Mouse (Mus musculus) brain, adult 2 months (tissue): ENCODE results near the gene Rnf180.
"Not testable (repeated sequence)": the region's sequence is repeated elsewhere in the genome, so short reads cannot be mapped to it uniquely, and the experiment has no call there.

Source experiments
- DNase-seq: peaks from one replicate; pipeline ENCODE4 v3.0.0; 2011; ENCODE audit warnings: low read depth, low spot score

The Rnf180 gene

DNA sequence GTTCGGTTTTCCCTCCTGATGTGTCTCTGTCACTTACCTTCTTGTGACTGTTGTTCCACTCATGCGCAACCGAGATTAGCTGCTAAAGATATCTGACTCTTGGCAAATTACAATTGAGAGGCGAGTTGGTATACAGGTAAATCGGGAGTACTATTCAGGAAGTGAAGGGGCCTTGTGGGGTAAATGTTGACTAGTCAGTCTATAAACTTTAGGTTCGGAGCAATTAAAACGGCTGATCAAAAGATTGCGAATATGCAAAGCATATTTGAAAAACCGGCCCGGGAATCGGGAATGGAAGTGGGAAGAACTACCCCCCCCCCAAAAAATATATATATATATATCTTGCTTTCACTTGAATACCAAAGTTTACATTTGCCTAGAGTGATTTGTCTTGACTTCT is at the start of gene Rnf180:
Gene Rnf180, minus strand, starts transcription at position 101 of the 400 bp plus-strand sequence.
- no peak for DNase-seq

DNA sequence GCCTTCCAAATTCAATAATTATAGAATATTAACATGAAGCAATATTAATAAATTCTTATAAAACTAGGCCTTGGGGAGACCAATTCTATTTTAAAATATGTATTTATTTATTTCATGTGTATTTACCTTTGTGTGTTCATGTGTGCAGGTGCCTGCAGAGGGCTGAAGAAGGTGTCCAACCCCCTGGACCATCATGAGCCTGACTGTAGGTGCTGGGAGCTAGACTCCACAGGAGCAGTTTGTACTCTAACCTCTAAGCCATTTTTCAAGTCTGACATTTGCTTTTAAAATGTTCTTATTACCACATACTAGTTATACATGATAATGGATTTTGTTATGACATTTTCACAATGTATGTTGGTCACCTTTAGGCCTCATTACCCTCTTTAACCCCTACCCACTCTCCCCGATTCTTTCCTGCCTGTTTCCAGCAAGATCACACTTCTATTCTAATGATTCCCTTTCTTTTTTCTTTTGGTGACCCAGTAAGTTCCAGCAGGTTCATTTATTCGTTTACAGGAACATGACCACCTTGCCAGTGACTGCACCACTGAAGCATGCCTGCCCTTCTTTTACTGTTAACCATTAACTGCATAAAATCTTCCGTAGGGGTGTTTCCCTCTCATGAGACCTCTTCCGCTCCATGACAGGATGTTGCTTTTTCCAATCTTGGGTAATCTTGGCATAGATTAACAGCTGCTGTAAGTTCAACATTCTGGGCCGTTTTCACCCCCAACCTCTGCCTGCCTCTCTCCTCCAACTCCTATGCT is 36.8 kb upstream of the Rnf180 start:
- no peak for DNase-seq

DNA sequence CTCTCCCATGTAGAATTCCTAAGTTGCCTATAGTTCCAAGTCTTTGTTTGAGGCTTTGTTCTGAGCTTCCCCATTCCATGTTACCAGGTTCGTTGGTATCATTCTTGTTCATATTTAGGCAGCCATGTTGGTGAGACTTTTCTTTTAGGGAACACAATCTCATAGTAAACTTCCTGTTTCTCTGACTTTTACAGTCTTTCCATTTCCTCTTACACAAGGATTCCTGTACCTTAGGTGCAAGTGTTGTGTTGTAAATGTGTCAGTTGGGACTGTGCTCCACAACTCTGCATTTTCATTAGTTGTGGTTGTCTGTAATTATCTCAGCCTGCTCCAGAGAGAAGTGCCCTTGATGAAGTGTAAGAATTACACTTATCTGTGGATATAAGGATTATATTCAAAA is 32.3 kb upstream of the Rnf180 start:
- no peak for DNase-seq

DNA sequence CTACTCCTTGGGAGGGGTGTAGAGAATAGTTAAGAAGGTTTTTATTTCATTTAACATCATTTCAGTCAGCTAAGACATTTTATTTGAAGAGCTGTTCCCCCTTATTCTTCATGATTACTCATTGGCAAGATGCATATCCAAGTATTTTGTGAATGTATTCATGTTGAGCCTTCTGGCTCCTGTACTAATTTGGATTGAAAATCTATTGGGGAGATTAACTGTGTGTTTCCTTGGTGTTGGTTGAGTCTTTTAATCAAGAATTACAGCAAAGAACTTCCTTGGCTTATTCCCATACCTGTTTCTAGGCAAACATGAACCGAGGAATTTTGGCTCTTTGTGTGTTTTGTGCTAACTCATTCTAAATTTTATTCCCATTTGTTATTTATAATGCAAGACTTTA is 22.3 kb upstream of the Rnf180 start:
- DNase-seq = no peak

DNA sequence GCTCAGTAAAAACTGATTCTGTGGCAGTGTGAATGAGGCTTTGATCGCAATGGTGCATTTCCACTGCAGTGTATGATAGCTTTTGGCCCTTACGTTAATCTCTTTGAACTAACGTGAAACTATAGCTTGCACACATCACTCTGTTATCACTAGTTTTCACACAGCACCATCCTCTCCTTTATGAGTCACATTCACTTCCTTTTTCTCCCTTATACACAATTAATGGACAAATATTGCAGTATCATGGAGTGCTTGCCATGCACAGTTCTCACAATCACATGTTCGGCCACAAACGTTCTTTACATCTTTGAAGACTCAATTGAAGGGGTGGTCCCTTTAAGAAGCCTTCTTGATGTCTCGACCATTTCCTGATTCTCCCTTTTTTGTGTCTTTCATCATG is 21.4 kb upstream of the Rnf180 start:
- DNase-seq = no peak

DNA sequence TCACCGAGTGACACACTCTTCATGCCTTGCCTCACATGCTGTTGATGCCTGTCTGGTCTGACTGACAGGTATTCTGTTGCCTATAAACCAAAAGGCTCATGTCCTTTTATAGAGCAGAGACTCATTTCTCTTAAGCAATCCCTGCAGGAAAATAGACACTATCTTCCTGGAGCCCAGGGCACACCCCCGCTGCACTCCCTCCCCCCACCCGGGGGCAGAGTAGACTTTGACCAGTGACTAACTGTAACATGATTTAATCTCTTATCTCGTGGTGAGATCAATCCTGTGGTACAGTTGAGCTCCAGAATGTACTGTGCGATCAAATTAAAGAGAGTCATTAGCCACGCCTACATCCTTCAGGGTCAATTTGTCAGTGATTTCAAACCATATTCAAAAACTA is 18.1 kb upstream of the Rnf180 start:
- no peak for DNase-seq

DNA sequence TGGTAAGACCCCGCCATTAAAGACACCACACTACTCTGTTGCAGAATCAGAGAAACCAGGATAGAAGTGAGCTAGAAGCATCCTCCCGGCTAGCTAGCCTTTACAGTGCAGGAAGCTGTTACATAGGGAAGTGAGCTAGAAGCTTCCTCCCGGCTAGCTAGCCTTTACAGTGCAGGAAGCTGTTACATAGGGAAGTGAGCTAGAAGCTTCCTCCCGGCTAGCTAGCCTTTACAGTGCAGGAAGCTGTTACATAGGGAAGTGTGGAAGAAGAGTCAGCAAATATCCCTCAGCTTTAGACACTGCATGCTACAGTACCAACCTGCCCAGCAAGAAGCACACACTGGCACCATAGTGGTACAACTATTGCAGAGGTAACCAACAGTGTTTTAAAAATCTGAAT is 15.9 kb upstream of the Rnf180 start:
- not testable (repeated sequence) for DNase-seq

DNA sequence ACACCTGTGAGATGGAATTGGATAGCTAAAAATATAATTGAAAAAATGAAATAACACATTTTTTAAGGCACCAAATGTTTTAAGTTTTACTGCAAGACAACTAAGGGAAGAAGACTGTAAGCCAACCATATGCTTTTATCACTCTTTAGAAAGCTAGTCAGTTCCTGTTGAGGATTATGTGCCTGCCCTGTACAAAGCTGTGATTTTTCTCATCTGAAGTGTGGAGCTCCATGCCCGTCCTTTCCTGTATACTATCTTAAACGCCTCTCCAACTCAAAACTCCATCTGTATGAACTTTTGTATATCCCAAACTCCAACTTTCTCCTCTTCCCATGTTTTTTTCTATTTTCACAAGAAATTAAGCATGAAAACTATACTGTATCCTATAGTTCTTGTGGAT is 10.9 kb upstream of the Rnf180 start:
- peak; percentile 27 for DNase-seq

DNA sequence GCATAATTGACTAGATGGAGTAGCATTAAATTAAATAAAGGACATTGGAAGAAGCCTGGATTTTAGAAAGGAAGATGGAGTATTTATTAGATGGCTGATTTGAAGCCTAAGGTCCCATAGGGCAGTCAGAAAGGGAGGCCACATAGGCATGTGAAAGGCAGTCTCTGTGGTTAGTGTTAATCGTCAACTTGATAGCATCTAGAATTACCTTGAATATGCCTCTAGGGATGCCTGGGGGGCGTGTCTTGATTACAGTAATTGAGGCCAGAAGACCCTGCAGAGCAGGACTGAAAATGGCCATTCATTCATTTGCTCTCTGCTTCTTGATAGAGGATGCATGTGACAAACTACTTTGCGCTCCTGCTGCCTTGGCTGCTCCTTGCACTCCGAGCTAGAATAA is 9.4 kb upstream of the Rnf180 start:
- DNase-seq = no peak

DNA sequence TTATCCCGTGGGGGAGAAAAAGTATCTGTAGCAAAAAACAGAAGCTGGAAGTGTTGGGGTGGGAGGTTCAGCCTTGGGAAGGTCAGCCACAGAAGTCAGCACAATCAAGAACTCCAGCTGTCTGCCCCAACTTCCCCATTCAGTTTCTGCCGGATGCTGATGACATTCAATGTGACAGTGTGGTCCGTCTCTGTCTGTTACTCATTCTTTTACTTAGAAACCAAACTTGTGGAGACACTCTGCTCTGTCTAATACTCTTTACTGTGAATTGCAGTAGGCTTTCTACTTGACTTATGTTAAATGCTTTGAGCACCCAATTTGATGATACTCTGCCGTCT is 5.4 kb upstream of the Rnf180 start:
- peak; percentile 56 for DNase-seq

DNA sequence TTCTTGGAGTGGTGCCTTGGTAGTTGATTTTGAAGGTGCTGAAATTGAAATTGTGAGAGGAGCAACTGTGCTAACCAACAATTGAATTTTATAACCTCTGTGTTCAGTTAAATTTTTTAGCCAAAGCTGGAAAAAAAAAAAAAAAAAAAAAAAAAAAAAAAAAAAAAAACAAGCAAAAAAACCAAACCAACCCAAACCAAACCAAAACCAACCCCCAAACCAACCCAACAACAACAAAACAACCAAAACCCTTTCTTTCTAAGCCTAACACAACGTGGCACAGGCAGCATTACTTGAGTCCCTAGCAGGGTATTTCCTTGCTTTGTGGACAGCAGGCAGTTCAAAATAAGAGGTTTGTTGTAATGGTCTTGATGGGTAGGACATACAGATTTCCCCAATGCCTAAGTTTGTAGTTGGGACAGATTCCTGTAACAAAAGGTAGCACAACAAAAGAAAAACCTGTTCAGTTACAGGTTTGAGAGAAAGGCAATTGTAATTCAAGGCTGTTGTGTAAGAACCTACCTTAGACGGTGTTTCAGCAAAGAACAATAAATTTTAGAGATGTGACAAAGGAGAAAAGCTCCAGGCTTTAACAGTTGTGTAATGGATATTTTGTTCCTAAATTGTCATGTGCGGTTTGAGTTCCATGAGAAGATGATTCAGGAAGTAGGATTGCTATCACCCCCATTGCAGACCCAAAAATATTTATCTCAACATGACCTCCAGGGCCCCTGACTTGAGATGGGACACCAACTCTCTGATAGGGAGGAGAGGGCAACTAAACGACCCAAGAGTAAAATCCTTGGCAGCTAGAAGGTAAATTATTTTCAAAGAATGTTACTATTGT is 4.8 kb upstream of the Rnf180 start:
- DNase-seq = no peak

DNA sequence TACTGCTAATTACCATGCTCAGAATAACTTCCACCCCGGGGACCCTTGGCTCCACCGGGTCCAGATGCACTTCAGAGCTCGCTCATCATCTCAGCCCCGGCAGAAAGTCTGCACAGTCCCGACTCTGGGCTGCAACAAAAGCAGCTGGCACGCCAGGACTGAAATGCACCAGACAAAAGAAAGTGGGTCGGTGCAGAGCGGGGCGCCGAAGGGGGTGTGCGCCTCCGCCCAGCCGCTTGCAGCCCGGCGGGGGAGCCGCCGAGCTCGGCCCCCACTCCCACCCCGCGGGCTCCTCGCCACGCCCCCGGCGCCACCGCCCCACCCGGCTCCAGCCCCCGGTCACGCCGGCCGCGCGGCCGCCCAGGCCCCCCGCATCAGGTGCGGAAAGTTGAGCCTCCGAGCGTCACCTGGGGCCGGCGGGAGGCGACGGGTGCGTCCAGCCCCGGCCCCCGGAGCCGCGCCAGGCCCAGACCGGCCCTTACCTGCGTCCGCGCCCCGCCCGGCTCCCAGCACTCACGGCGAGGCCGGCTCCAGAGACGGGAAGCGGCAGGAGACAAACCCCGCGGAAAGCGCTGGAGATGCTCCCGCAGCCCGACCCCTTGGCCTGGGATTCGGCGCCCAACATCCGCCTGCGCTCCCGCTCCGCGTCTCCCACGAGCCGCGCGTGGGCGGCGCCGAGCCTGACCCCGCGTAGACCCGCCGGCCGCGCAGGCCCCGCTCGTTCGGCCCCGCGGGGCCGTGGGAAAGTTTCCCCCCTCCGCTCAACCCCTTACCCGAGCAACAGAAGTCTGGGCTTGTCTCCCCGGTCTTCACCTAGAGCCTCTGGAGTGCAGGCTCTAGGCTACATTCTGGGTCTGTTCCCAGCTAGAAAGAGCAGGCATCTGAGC is 591 bp downstream of the Rnf180 start:
- DNase-seq = peak; percentile 67

DNA sequence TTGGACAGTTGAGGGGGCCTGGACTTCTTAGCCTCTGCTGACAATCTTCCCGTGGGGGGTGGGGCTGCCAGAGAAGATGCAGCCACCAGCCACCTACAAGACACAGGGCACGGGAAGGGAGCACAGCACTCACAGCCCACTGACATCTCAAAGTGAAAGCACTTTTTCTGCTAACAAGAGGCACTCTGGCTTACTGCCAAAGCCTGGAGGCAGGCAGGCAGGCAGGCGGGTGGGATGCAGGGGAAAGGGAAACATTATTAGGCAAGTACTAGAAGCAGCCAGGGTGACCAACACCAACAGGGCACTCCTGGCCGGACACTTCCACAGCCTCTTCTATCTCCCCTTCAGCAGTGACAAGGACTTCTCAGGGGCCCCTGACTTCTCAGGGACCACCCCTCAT is 2.8 kb downstream of the Rnf180 start:
- peak; percentile 67 for DNase-seq

DNA sequence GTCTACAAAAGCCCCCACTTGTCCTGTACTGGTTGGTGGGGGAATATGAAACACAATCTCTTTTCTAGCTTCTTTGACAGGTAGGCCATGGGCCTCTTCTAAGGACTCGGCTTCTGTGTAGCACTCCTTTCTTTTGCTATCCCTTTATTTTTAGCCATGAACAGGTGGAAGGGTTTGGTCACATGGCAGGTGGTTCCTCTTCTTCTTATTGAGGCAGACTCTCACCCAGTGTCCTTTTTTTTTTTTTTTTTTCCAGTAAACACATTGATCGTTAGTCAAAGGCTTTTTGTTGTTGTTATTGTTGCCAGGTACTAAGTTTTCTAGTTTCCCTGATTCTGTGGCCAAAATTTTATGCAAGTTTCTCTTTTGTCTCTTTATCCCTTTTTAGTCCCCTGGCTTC is 4.0 kb downstream of the Rnf180 start:
- no peak for DNase-seq

DNA sequence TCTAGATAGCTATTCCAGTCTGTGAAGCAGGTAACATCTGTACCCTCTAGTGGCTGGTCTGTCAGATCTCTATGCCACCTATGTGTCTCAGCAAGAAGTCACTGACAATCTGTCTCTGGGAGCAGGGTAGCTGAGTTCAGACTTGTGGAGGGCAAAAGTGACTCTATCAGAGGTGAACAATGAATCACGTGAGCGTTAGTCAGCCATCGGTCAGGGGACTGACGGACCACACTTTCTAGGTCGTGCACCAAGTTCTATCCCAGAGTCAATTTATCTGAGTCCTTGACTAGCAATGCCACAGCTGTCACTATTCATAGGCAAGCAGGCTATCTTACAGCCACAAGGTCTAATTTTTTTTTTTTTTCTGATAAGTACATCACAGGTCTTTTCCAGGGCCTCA is 4.6 kb downstream of the Rnf180 start:
- DNase-seq = no peak

DNA sequence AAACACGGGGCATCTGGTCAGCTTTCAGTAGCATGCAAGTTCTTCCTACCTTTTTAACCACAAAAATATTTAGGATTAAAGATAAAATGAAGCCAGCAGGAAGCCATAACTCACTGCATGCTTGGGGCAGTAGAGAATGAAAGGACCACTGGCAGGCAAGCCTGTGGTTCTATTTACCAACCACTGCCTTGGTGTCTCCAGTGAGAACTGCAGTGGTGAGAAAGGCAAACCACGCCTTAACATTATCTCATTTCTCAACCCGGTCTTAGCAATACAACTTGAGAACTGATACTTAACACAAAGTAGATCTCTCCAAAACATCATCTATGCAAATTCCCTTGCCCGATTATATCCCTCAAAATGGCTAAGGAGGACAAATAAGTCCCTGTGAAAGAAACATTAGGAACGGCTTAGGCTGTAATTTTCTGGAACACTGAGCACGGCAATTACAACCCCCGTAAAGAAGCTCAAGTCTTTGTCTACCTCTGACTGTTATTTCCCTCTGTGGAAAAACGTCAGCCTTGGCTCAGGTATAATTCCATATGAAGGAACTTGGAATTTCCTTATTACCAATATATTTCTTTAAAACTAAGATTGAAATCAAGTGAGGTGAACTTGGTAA is 15.1 kb downstream of the Rnf180 start:
- peak; percentile 53 for DNase-seq

DNA sequence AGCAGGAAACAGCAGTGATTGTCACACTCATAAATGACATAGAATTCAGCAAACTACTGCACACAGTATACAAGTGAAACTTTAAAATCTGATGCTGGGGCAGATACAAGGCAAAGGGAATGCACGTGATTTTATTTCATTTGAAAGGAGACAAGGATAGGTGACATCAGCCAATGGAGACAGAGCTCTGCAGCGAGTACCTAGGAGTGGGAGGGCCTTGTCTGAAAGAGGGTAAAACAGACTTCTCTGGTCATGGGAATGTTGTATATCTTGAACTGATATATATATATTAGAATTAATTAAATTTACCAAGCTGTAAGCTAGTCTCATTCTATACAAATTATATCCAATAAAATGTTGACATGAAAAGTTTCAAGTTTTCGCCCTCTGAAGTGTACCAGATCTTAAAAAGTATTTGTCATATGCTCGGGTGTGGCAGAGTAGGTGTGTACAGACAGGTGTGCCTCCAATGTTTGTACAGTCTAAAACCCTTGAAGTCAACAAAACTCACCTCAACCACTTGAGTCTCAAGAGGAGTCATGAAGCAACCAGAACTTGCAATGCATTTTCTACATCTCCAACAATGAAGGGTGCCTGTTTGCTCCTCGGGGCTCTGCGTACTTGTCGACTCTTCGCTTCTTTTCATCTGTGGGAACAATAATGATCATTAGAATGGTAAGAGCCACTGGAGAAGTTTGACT is 24.1 kb downstream of the Rnf180 start:
- DNase-seq = no peak

DNA sequence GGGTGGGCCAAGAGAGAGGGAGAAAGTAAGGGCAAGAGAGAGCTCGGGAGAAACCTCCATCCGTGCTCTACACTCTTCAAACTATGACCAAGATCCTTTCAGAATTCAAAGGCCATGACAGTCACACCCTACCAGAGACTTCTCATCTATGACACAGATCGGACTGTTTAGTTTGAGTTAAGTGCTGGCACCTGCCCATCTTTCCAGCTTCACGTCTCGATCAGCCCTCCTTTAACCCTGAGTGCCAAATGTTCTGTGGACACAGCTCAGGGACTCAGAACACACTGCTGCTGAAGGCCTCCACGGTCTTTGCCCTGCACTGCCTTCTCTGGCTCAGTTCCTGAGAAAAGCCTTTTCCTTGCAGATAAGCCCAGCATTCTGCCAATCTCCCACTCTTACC is 27.2 kb downstream of the Rnf180 start:
- no peak for DNase-seq

DNA sequence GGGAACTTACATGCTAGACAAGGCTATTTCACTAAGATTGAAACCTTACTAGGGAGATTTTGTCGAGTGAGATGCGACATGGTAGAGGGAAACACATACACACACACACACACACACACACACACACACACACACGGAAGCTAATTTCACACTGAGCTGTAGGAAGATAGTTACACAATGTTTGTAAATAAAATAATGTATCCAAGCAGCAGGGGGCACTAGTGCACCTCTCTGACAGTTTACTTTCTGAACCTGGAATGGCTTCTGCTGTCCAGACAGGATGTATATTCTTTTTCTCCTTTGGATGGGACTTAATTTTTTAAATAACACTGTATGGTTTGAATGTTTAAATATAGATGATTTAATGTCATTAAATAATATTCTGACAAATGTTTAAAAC is 27.9 kb downstream of the Rnf180 start:
- peak; percentile 82 for DNase-seq

DNA sequence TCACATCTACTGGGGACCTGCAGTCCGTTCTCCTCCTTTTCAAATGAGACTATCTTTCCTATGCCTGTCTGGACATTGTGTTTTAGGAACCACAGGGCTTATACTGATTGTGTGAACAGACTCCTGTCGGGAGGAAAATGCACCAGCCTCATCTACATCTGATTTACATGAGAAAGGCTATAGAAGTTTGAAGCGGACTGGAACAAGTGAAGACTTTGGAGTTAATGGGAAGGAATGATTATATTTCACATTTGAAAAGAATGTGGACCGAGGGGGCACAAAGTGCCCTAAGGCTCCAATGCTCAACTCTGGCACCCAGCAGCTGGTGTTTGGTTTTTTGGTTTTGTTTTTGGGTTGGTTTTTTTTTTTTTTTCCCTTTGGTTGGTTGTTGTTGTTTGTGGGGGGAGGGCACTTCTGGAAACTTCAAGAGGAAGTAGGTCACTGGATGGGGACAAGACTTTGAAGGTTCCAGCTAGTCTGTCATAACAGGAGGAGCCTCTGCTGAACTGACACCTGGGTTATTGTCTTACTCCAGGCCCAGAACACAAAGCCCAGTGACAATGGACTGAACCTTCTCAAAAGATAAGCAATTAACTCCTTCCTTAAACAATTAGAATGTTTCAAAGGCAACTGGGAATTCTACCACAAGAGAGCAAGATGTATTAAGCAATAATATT is 37.7 kb downstream of the Rnf180 start:
- DNase-seq = no peak

DNA sequence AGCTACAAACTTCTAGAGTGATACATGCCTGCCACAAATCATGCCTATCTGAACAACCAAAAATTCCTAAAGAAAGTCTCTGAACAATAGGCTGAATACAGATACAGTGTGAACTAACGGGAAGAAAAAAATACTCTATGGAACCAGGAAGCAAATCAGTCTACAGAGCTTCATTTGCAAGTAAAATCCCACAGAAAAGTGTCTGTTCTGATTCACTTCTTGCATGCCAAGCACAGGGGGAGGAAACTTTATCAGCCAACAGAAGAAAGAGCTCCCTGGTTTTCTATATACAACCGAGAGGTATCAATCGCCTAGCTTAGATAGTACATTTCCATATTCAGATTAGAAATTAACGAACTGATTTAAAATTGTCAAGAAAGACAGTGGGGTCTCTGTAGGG is 43.8 kb downstream of the Rnf180 start:
- peak; percentile 37 for DNase-seq
